Mouse (Mus musculus): ENCODE results near the gene Adora3. TPM values are rescaled to one million over a fixed set of nuclear protein-coding genes. Genes with fewer than 3 reads are reported as not detected.

Adora3 gene
- polyA plus RNA-seq (2012; rRNA removed) = 0.07 TPM in 1 of 2 replicates, not detected in the other

DNA sequence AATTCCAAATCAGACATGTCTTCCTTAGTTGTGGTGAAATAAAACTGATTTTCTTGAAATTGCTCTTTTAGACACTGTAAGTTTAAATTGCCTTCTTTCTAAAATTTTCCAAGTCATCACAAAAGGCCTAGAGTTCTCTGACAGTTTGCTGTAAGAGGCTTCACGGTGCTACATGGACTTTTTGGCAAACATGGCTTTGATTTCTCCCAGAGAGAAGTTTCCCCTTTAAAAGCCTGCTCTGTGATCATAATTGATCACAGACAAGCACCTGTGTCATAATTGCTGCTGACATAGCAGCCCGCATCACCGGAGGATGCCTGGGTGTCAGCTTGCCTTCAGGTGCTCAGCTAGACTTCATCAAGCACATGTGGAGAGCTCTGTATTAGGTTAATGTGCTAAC is at the start of gene Adora3, which contains the start of gene Tmigd3:
TSS of gene Adora3 (plus strand) at position 301 of the 400 bp plus-strand sequence.
TSS of gene Tmigd3 (plus strand) at position 346 of the 400 bp plus-strand sequence.

DNA sequence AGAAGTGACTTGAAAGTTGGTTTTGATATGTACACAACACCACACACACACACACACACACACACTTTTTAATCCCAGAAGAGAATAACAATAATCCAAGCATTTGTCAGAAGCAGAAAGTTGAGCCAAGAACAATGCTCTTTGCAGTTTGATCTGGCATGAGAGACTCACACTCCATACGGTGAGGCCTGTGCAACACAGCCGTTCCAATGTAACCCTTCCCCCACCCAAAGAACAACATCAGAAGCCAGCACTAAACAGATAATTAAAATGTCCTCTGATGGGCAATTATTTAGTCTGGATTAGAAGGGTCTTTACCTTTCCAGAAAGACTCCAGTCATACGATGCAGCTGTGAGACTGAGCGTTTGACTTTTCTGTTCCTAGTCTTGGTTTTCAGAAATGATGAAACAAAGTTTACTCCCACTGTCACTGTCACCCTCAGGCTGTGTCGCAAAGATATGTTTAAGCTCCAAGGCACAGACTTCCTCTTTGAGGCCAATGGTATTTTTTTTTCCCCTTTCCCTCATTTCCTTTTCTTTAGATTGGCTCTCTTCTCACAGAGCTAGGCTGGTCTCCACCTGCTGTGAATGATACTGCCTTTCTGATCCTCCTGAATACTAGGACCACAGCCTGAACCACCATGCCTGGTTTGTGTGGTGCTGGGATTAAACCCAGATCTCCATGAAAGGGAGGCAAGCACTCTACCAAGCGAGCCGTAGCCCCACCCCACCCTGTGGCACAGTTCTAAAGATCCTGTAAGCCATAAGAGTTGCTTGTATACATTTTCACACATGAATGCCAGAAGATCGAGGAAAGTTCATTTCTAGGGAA is 61.8 kb downstream of the Adora3 start, which contains the start of gene I830077J02Rik:
TSS of gene I830077J02Rik (minus strand) at position 425 of the 832 bp plus-strand sequence.

Other genes starting within 250 kb of the Adora3 start
- 26.2 and 29.2 TPM in 2 replicates for gene Ddx20, start 183.3 kb upstream of the Adora3 start, polyA plus RNA-seq (2012; rRNA removed)
- 3.0 and 3.2 TPM in 2 replicates for gene Inka2, start 166.3 kb upstream of the Adora3 start, polyA plus RNA-seq (2012; rRNA removed)
- 44.0 and 48.7 TPM in 2 replicates for gene Rap1a, start 69.5 kb upstream of the Adora3 start, polyA plus RNA-seq (2012; rRNA removed)
- gene Tmigd3, start within 50 bp of the Adora3 start, polyA plus RNA-seq (2012; rRNA removed) = 0.08 and 0.17 TPM in 2 replicates
- gene I830077J02Rik, start 61.8 kb downstream of the Adora3 start, polyA plus RNA-seq (2012; rRNA removed) = 1.1 and 1.2 TPM in 2 replicates
- gene Wdr77, start 88.5 kb downstream of the Adora3 start, polyA plus RNA-seq (2012; rRNA removed) = 62.9 and 82.8 TPM in 2 replicates
- 271 and 331 TPM in 2 replicates for gene Atp5f1, start 89.2 kb downstream of the Adora3 start, polyA plus RNA-seq (2012; rRNA removed)
- 7.6 and 18.3 TPM in 2 replicates for gene Ovgp1, start 102.9 kb downstream of the Adora3 start, polyA plus RNA-seq (2012; rRNA removed)
- gene Pifo, start 143.8 kb downstream of the Adora3 start, polyA plus RNA-seq (2012; rRNA removed) = 0.61 and 0.73 TPM in 2 replicates
- gene Chil5, start 162.0 kb downstream of the Adora3 start, polyA plus RNA-seq (2012; rRNA removed) = 0.16 TPM in 1 of 2 replicates, not detected in the other
- gene Chia1, start 242.4 kb downstream of the Adora3 start, polyA plus RNA-seq (2012; rRNA removed) = 0.16 and 0.26 TPM in 2 replicates

All from central nervous system, embryonic 11.5 days (tissue).